Mouse (Mus musculus): ENCODE measurements at regions not wholly inside any gene's neighbourhood (a gene's known extent, or its start where the extent isn't known, plus 50 kb on each side); places are given as distances from the start of the nearest gene placed in this dataset.

GRCm38 (mm10) chr13:97662741-97663140 lies 97.7 kb downstream of the Gm10260 start:
- no peak overlapping the region for H3K9ac ChIP-seq (ENCODE audit: control insufficient read depth, low read depth, low read length, poor library complexity, severe bottlenecking)
- no peaks in the 10 kb centered on the region for H3K79me2 ChIP-seq (ENCODE audit: control insufficient read depth, insufficient read depth, low read length, poor library complexity)
- no peaks in the 10 kb centered on the region for H3K36me3 ChIP-seq (ENCODE audit: control insufficient read depth in 1 of 2, insufficient read depth in 2 of 2, low read length in 2 of 2)
- no peaks in the 10 kb centered on the region for H3K9me3 ChIP-seq (replicated peaks; ENCODE audit: insufficient read depth, low read length)
- TF ChIP-seq KAT2A (conservative IDR thresholded peaks at IDR 0.05; ENCODE audit: low read depth, low read length), result no peak
- no peak for TF ChIP-seq MYC (IDR thresholded peaks at IDR 0.05; ENCODE audit: low read depth, low read length)
- TF ChIP-seq USF1 (IDR thresholded peaks at IDR 0.05; ENCODE audit: low read depth, low read length), result no peak
- no peak for TF ChIP-seq MAFK (IDR thresholded peaks at IDR 0.05; ENCODE audit: borderline replicate concordance, low read depth, low read length)
- no peak for TF ChIP-seq RAD21 (IDR thresholded peaks at IDR 0.05; ENCODE audit: low read depth, low read length)
- TF ChIP-seq ZC3H11A (IDR thresholded peaks at IDR 0.05; ENCODE audit: low read depth, low read length), result no peak
- no peak for TF ChIP-seq MEF2A (IDR thresholded peaks at IDR 0.05; ENCODE audit: extremely low read depth, insufficient replicate concordance, low read depth, low read length, poor library complexity, severe bottlenecking)
- TF ChIP-seq POLR2AphosphoS5 (IDR thresholded peaks at IDR 0.05; ENCODE audit: borderline replicate concordance, low read depth, low read length), result no peak
- TF ChIP-seq ZKSCAN1 (IDR thresholded peaks at IDR 0.05; ENCODE audit: low read depth, low read length), result no peak
- TF ChIP-seq POLR2A (IDR thresholded peaks at IDR 0.05; ENCODE audit: control insufficient read depth in 1 of 2, insufficient read depth in 1 of 2, low read depth in 1 of 2, low read length in 2 of 2, poor library complexity in 1 of 2), result no peak
- no peak for TF ChIP-seq USF2 (IDR thresholded peaks at IDR 0.05; ENCODE audit: borderline replicate concordance in 1 of 2, insufficient read depth in 1 of 2, low read depth in 1 of 2, low read length in 2 of 2)
- no peak for TF ChIP-seq EP300 (IDR thresholded peaks at IDR 0.05; ENCODE audit: low read depth in 1 of 2, low read length in 2 of 2)
- no peak for TF ChIP-seq ZNF384 (IDR thresholded peaks at IDR 0.05; ENCODE audit: low read depth, low read length)
- no peak for TF ChIP-seq CHD1 (IDR thresholded peaks at IDR 0.05; ENCODE audit: low read depth, low read length)
- no peak for TF ChIP-seq MAX (IDR thresholded peaks at IDR 0.05; ENCODE audit: low read length)
- TF ChIP-seq MYB (IDR thresholded peaks at IDR 0.05; ENCODE audit: low read depth, low read length), result no peak
- no peak for TF ChIP-seq TAL1 (IDR thresholded peaks at IDR 0.05; ENCODE audit: low read length)
- TF ChIP-seq E2F4 (IDR thresholded peaks at IDR 0.05; ENCODE audit: borderline replicate concordance, low read depth, low read length), result no peak
- DNase-seq (ENCODE audit: low read depth, low spot score), result no peak
- H3K27ac ChIP-seq (ENCODE audit: control insufficient read depth, low read depth, low read length), result no peak overlapping the region
- H3K4me1 ChIP-seq (ENCODE audit: control insufficient read depth in 1 of 2, insufficient read depth in 2 of 2, low read length in 2 of 2), result no peaks in the 10 kb centered on the region
- no peaks in the 10 kb centered on the region for H3K27me3 ChIP-seq (ENCODE audit: control insufficient read depth in 1 of 2, insufficient read depth in 2 of 2, low read length in 2 of 2)
- H3K4me3 ChIP-seq (ENCODE audit: control insufficient read depth in 1 of 2, insufficient read depth in 1 of 2, low read depth in 2 of 2, low read length in 2 of 2), result no peak overlapping the region

- TF ChIP-seq KAT2A (conservative IDR thresholded peaks at IDR 0.05; ENCODE audit: low read depth, low read length) (no peak), POLR2A (IDR thresholded peaks at IDR 0.05; ENCODE audit: control insufficient read depth in 1 of 2, insufficient read depth in 1 of 2, low read depth in 1 of 2, low read length in 2 of 2, poor library complexity in 1 of 2) (no peak), USF2 (IDR thresholded peaks at IDR 0.05; ENCODE audit: borderline replicate concordance in 1 of 2, insufficient read depth in 1 of 2, low read depth in 1 of 2, low read length in 2 of 2) (no peak), ZMIZ1 (IDR thresholded peaks at IDR 0.05; ENCODE audit: low read depth, low read length) (no peak), MAZ (IDR thresholded peaks at IDR 0.05; ENCODE audit: low read depth, low read length) (no peak), ZKSCAN1 (IDR thresholded peaks at IDR 0.05; ENCODE audit: low read depth, low read length) (no peak), MAFK (IDR thresholded peaks at IDR 0.05; ENCODE audit: borderline replicate concordance, low read depth, low read length) (no peak), ZNF384 (IDR thresholded peaks at IDR 0.05; ENCODE audit: low read depth, low read length) (no peak), MEF2A (IDR thresholded peaks at IDR 0.05; ENCODE audit: extremely low read depth, insufficient replicate concordance, low read depth, low read length, poor library complexity, severe bottlenecking) (no peak), POLR2AphosphoS5 (IDR thresholded peaks at IDR 0.05; ENCODE audit: borderline replicate concordance, low read depth, low read length) (no peak), MXI1 (IDR thresholded peaks at IDR 0.05; ENCODE audit: low read depth, low read length) (no peak)
- Histone ChIP-seq H3K36me3 (ENCODE audit: control insufficient read depth in 1 of 2, insufficient read depth in 2 of 2, low read length in 2 of 2) (no peaks in the 10 kb centered on the region), H3K9ac (ENCODE audit: control insufficient read depth, low read depth, low read length, poor library complexity, severe bottlenecking) (no peak overlapping the region), H3K9me3 (replicated peaks; ENCODE audit: insufficient read depth, low read length) (no peaks in the 10 kb centered on the region), H3K27ac (ENCODE audit: control insufficient read depth, low read depth, low read length) (no peak overlapping the region), H3K4me3 (ENCODE audit: control insufficient read depth in 1 of 2, insufficient read depth in 1 of 2, low read depth in 2 of 2, low read length in 2 of 2) (no peak overlapping the region), H3K79me2 (ENCODE audit: control insufficient read depth, insufficient read depth, low read length, poor library complexity) (no peaks in the 10 kb centered on the region), H3K27me3 (ENCODE audit: control insufficient read depth in 1 of 2, insufficient read depth in 2 of 2, low read length in 2 of 2) (no peaks in the 10 kb centered on the region), H3K4me1 (ENCODE audit: control insufficient read depth in 1 of 2, insufficient read depth in 2 of 2, low read length in 2 of 2) (no peaks in the 10 kb centered on the region)
- no peak for DNase-seq (ENCODE audit: low read depth, low spot score)
These were observed 103.8 kb downstream of the Gm10260 start for GRCm38 (mm10) chr13:97656618-97657017.

Data from MEL (cell line).